Mouse (Mus musculus) liver, embryonic 11.5 days (tissue): ENCODE measurements around the gene Zfp768. TPM values are rescaled to one million over a fixed set of nuclear protein-coding genes. Genes with fewer than 3 reads are reported as not detected.
A peak's percentile ranks its signal among the peaks of the same experiment; 100 is the strongest.
"Not testable (repeated sequence)": the region's sequence is repeated elsewhere in the genome, so short reads cannot be mapped to it uniquely, and the experiment has no call there.

Experiments used
- ATAC-seq: fragments of 200-750 bp; cut with Nextera tagmentation; replicated peaks from 2 replicates; pipeline ENCODE4 v1.8.0; 2017; ENCODE audit warnings: moderate number of reproducible peaks, mild to moderate bottlenecking, moderate TSS enrichment, moderate library complexity; ENCODE audit not compliant: low FRiP score
- DNase-seq: peaks from one replicate; pipeline ENCODE4 v3.0.0-alpha.2; 2017; ENCODE audit warnings: low spot score
- H3K27ac ChIP-seq: fragments of 300-500 bp; sonication (generic); 2 replicates; pipeline ENCODE4 v1.5.1; 2014; ENCODE audit warnings: mild to moderate bottlenecking, low read depth, low read length, control low read depth
- H3K27me3 ChIP-seq: fragments of 300-500 bp; sonication (generic); replicated peaks from 2 replicates; pipeline ENCODE4 v1.6.1; 2014; ENCODE audit warnings: low read length, mixed read lengths; ENCODE audit not compliant: control insufficient read depth, insufficient read depth
- H3K36me3 ChIP-seq: fragments of 300-500 bp; sonication (generic); 2 replicates; pipeline ENCODE4 v1.6.1; 2014; ENCODE audit warnings: mild to moderate bottlenecking, low read length, moderate library complexity, mixed read lengths; ENCODE audit not compliant: control insufficient read depth, insufficient read depth
- H3K4me1 ChIP-seq: fragments of 300-500 bp; sonication (generic); replicated peaks from 2 replicates; pipeline ENCODE4 v1.6.1; 2014; ENCODE audit warnings: low read length, mixed read lengths; ENCODE audit not compliant: control insufficient read depth, insufficient read depth
- H3K4me2 ChIP-seq: fragments of 300-500 bp; sonication (generic); 2 replicates; pipeline ENCODE4 v1.6.1; 2014; ENCODE audit warnings: mild to moderate bottlenecking, control low read depth, moderate library complexity
- H3K4me3 ChIP-seq: fragments of 300-500 bp; sonication (generic); 2 replicates; pipeline ENCODE4 v1.5.1; 2014; ENCODE audit warnings: low read depth, low read length, control low read depth
- H3K9ac ChIP-seq: fragments of 300-500 bp; sonication (generic); 2 replicates; pipeline ENCODE4 v1.6.1; 2014; ENCODE audit warnings: low read depth, low read length, control low read depth
- H3K9me3 ChIP-seq: fragments of 300-500 bp; sonication (generic); 2 replicates; pipeline ENCODE4 v1.6.1; 2016; ENCODE audit warnings: low read length, inconsistent platforms, mixed read lengths; ENCODE audit not compliant: control insufficient read depth
- WGBS: fragments of 180-500 bp; shearing (Covaris S2); extraction: QIAGEN DNeasy Blood & Tissue Kit; methylation state at CpG from one replicate; pipeline ENCODE4 v1.1.7; 2014; 5-methylcytosine and 5-hydroxymethylcytosine counted together
- polyA plus RNA-seq: library from polyadenylated mRNA; unstranded; fragments of >200 nt; fragmentation: Nextera tagmentation; extraction: Ambion mirVana; gene quantifications from 2 replicates; pipeline ENCODE4 v1.2.1, GENCODE M21; 2014

The Zfp768 gene
- polyA plus RNA-seq, 1 experiment from 2014 or later = 3.6 TPM

DNA sequence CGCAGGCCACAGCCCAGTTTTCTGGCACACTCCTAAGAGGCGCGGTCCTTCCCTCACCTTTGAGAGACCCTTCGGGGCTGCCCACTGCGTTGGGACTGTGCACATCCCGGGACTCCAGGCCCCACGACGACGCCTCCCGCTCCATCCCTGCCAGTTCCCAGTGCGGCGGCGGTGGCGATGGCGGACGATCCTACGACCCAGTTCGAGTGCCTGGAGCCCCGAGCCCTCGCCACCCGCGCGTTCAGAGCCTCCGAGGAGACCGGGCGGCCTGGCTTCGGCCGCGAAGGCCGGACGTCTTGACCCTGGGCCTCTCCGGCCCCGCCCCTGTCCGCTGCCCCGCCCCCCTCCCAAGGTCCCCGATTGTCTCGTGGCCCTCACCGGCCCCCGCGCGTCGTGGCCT, 297 bp downstream of the Zfp768 start:
- Histone ChIP-seq H3K9me3 (no peaks in the 10 kb centered on the region), H3K36me3 (peaks cover 6% of the 10 kb centered on the region), H3K4me3 (peak overlapping the region; percentile 90), H3K27ac (peak overlapping the region; percentile 81), H3K4me1 (peaks cover 23% of the 10 kb centered on the region), H3K27me3 (no peaks in the 10 kb centered on the region), H3K4me2 (peak overlapping the region; percentile 70), H3K9ac (peak overlapping the region; percentile 86)
- WGBS = under 1% methylated on average over 40 of the region's 42 CpGs
- DNase-seq = no peak
- peak; percentile 44 for ATAC-seq

DNA sequence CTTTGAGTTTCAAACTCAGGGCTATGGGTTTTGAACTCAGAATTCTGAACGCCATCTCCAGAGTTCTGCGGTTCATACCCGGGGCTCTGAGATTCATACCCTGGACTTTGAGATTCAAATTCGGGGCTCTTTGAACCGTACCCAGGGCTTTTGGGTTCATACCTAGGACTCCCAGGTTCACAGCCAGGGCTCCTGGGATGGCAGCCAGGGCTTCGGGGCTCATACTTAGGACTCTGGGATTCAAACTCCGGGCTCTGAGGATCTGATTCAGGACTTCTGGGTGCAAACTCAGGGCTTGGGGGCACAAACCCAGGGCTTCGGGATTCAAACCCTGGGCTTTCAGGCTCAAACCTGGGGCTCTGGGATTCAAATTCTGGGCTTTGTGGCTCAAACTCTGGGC, 1.0 kb downstream of the Zfp768 start:
- H3K4me1 ChIP-seq = peaks cover 23% of the 10 kb centered on the region
- H3K27me3 ChIP-seq = no peaks in the 10 kb centered on the region
- peak overlapping the region; percentile 70 for H3K4me2 ChIP-seq
- peak overlapping the region; percentile 86 for H3K9ac ChIP-seq
- H3K36me3 ChIP-seq = peaks cover 6% of the 10 kb centered on the region
- no peaks in the 10 kb centered on the region for H3K9me3 ChIP-seq
- no peak for ATAC-seq
- WGBS = 90% methylated on average over 8 of the region's 8 CpGs
- no peak for DNase-seq
- H3K27ac ChIP-seq = no peak overlapping the region
- H3K4me3 ChIP-seq = peak overlapping the region; percentile 90

DNA sequence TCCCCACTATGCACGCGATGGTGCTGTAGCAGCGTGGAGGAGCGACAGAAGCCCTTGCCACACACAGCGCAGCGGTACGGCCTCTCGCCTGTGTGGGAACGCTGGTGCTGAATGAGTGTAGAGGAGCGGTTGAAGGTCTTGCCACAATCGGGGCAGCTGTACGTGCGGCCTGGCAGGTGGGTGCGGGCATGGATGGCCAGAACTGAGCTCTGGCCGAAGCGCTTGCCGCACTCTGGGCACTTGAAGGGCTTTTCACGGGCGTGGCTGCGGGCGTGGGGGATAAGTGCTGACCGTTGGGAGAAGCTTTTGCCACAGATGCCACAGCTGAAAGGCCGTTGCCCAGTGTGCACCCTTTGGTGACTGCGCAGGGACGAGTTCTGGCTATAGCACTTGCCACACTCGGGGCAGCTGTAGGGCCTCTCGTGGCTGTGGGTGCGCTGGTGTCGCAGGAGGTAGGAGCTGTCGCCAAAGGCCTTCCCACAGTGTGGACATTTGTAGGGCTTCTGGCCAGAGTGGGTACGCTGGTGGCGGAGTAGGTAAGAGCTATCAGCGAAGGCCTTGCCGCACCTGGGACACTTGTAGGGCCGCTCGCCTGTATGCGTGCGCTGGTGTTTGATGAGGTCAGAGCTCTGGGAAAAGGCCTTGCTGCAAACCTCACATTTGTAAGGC, 1.9 kb downstream of the Zfp768 start:
- Histone ChIP-seq H3K36me3 (peaks cover 6% of the 10 kb centered on the region), H3K27ac (0 out of 2 replicates have a peak overlapping the region, but pooled peaks have one; percentile 19), H3K4me3 (peak overlapping the region; percentile 10; the same call in 1 of the 2 replicates), H3K9ac (no peak overlapping the region), H3K4me2 (no peak overlapping the region), H3K27me3 (no peaks in the 10 kb centered on the region), H3K9me3 (no peaks in the 10 kb centered on the region), H3K4me1 (peaks cover 23% of the 10 kb centered on the region)
- no peak for ATAC-seq
- no peak for DNase-seq
- 90% methylated on average over 38 of the region's 38 CpGs for WGBS

DNA sequence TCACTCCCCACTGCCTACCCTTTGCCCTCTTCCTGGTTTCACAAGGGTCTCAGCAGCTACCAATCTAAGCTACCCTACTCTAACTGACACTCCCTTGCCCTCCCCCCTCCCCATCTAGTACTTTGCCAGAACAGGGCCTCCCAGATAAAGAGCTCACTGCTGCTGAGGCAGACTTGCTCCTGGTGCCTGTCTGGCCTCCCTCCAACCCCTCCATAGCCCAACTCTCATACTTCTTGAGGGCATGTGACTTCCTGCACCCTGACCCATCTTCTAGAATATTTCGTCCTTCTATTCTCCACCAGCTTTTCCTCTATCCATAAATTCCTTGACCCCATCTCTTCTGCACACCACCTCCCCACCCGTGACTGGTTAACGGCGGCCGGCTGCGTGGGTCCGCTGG, 2.5 kb downstream of the Zfp768 start:
- H3K27ac ChIP-seq = 0 out of 2 replicates have a peak overlapping the region, but pooled peaks have one; percentile 19
- no peak overlapping the region for H3K4me2 ChIP-seq
- no peak for ATAC-seq
- H3K4me3 ChIP-seq = no peak overlapping the region
- H3K36me3 ChIP-seq = peaks cover 6% of the 10 kb centered on the region
- DNase-seq = no peak
- H3K9ac ChIP-seq = no peak overlapping the region
- 91% methylated on average over 7 of the region's 7 CpGs for WGBS
- H3K9me3 ChIP-seq = no peaks in the 10 kb centered on the region
- H3K27me3 ChIP-seq = no peaks in the 10 kb centered on the region
- H3K4me1 ChIP-seq = peaks cover 23% of the 10 kb centered on the region

DNA sequence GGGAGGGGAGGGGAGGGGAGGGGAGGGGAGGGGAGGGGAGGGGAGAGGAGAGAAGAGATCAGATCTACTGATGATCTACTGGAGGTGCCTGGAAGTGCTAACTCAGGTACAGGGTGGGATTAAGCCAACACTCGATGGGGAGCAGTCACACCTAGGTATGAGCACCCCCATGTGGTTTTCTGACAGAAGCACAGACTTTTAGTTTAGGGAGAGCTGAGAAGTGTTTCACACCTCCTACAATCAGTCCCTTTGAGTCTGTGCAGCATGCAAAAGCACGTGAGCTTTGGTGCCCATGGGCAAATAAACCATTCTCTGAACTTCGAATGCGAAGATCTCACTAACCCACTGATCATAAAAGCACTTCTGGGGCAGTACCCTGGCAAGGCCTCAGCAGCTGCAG, 3.1 kb downstream of the Zfp768 start:
- peaks cover 6% of the 10 kb centered on the region for H3K36me3 ChIP-seq
- 58% methylated on average over 4 of the region's 4 CpGs for whole genome bisulfite sequencing
- H3K27me3 ChIP-seq = no peaks in the 10 kb centered on the region
- H3K4me1 ChIP-seq = peaks cover 23% of the 10 kb centered on the region
- no peak overlapping the region for H3K9ac ChIP-seq
- DNase-seq = no peak
- H3K9me3 ChIP-seq = no peaks in the 10 kb centered on the region
- no peak overlapping the region for H3K4me2 ChIP-seq
- no peak overlapping the region for H3K27ac ChIP-seq
- no peak overlapping the region for H3K4me3 ChIP-seq
- no peak for ATAC-seq

DNA sequence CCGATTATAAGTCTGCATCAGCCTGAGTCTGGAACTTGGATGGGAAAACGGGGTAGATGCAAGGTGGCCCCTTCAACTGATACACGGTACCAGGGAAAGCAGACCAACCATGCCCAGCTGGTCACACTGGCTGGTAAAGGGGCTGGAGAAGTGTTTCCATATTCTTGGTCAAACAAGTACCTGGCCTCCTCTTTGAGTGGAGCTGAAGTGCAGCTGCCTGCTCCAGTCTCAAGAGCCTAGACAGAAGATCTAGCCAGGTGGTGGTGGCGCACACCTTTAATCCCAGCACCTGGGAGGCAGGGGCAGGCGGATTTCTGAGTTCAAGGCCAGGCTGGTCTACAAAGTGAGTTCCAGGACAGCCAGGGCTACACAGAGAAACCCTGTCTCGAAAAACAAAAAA, 3.5 kb downstream of the Zfp768 start:
- ATAC-seq, H3K27ac ChIP-seq, H3K4me2 ChIP-seq, DNase-seq, H3K9me3 ChIP-seq, H3K9ac ChIP-seq, H3K27me3 ChIP-seq, H3K4me3 ChIP-seq, H3K36me3 ChIP-seq: not testable (repeated sequence)
- peaks cover 21% of the 10 kb centered on the region for H3K4me1 ChIP-seq
- WGBS = 82% methylated on average over 6 of the region's 6 CpGs

DNA sequence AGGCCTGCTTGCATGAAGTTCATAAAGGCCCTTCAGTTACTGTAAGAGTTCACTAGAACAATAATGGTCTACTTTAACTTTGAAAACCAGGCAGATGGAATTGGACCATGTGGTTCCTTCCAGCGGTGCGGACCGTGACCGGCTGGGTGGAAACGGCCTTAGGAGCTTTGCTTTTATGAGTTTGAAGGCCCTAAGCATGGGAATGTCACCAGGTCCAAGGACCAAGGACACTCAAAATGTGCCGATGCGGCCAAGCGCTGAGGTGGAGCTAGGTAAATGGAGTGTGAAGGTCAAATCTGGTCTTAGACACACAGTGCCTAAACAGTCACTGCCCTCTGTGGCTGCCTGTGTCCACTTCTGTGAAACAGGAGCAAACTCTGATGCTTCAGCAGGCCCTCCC, 4.0 kb downstream of the Zfp768 start:
- DNase-seq (no peak), ATAC-seq (no peak)
- Histone ChIP-seq H3K9me3 (no peaks in the 10 kb centered on the region), H3K4me3 (no peak overlapping the region), H3K4me2 (no peak overlapping the region), H3K27ac (no peak overlapping the region), H3K9ac (no peak overlapping the region), H3K4me1 (peaks cover 17% of the 10 kb centered on the region), H3K36me3 (peaks cover 6% of the 10 kb centered on the region), H3K27me3 (no peaks in the 10 kb centered on the region)
- 91% methylated on average over 8 of the region's 8 CpGs for WGBS

DNA sequence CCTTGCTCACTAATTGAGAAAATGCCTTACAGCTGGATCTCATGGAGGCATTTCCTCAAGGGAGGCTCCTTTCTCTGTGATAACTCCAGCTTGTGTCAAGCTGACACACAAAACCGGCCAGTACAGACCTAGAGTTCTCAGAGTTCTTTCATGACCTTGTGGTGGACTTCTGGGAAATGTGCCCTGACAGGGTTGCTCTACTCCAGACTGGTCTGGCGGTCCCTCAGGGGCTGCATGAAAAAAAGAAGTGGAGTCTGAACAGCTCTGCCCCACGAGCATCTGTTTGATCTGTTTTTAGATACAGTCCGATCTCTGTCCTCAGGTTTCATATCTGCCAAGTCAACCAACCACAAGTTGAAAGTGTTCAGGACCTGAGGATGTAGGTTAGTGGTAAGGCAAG, 7.8 kb downstream of the Zfp768 start:
- Histone ChIP-seq H3K4me1 (peaks cover 4% of the 10 kb centered on the region), H3K4me3 (no peak overlapping the region), H3K36me3 (no peaks in the 10 kb centered on the region), H3K9ac (no peak overlapping the region), H3K4me2 (no peak overlapping the region), H3K27ac (no peak overlapping the region), H3K27me3 (no peaks in the 10 kb centered on the region), H3K9me3 (no peaks in the 10 kb centered on the region)
- ATAC-seq (no peak), DNase-seq (no peak)
- WGBS = 52% methylated on average over 4 of the region's 4 CpGs

DNA sequence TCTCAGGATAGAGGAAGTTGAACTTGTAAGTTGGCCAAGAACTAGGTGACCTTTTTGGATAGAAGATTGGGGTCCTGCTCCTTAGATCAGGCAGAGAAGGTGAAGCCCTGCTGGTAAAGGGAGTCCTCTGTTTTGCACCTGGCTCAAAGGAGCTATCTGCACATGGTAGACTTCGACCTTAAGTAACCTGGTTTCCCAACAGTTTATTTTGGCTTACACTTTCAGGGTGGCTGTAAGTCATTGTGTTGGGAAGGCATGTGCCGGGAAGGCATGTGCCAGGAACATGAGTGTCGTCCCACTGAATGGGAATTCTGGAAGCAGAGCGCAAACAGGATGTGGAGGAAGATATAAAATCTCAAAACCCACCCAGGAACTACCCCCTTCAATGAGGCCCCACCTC, 9.8 kb downstream of the Zfp768 start:
- no peak overlapping the region for H3K27ac ChIP-seq
- WGBS = 87% methylated on average over 4 of the region's 4 CpGs
- H3K9ac ChIP-seq = no peak overlapping the region

More for the DNA sequence above, 9.8 kb downstream of the Zfp768 start:
- no peaks in the 10 kb centered on the region for H3K27me3 ChIP-seq
- H3K4me2 ChIP-seq = no peak overlapping the region
- no peak for ATAC-seq
- no peak for DNase-seq
- H3K4me1 ChIP-seq = no peaks in the 10 kb centered on the region
- H3K36me3 ChIP-seq = no peaks in the 10 kb centered on the region
- H3K4me3 ChIP-seq = no peak overlapping the region
- H3K9me3 ChIP-seq = no peaks in the 10 kb centered on the region
